Mouse (Mus musculus) right cerebral cortex, adult 18-20 months (tissue): ENCODE results near the gene 9430015G10Rik.
A peak's percentile ranks its signal among the peaks of the same experiment; 100 is the strongest.
"Not testable (repeated sequence)": the region's sequence is repeated elsewhere in the genome, so short reads cannot be mapped to it uniquely, and the experiment has no call there.

Source experiments
- DNase-seq: peaks from one replicate; pipeline ENCODE4 v3.0.0; 2022; ENCODE audit warnings: mixed read lengths

The 9430015G10Rik gene

DNA sequence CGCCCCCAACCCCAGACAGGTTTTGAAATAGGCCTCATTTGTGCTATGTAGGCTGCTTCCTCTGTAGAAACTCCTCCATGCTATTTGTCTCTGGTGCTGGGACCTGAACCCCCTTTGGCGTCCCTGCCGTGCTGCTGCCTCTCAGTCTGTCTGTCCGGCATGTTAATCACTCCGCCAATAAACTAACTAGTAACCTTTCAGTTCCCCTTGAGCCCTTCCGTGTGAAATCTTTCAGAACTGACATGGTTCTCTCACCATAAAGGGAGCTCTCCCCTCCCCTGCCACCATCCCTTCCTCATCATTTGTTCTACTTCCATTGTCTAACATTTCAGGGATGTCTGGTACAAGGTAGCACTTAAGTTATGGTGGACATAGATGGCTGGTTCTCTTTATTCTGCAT, 10.4 kb upstream of the 9430015G10Rik start:
- no peak for DNase-seq

DNA sequence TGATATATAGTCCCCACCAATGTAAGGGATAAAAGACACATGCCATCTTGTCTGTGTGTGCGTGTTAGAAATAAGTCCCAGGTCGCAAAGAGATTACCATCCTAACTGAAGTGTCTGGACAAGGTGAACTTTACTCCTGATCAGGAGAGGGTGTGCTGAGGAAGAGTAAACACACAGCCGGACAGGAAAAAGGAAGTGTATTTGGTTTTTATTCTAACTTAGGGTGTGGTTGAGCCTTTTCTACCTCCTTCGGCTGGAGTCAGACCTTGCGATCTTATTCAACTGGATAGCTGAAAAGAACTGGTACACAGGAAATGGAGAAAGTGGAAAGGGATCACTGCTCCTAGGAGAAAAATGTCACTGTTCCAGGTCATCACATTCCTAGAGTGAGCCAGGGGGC, 9.3 kb upstream of the 9430015G10Rik start:
- no peak for DNase-seq

DNA sequence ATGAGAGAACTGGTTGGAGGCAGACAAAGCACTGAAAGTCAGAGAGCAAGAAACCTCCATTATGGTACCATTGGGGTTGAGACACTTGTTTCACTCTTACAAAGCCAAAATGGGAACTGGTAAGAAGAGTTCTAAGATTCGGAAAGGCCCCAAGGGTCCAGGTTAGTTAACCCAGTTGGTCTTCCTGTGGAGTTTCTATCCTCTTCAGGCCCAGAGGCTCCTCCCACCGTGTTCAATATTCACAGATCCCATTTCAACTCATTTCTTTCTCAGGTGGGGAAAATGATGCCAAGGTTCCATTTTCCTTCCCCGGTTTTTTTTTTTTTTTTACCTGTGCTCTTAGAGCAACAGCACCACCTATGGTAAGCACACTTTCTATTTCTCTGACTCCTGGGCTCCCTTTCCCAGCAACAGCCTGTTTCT, 8.3 kb upstream of the 9430015G10Rik start:
- no peak for DNase-seq

DNA sequence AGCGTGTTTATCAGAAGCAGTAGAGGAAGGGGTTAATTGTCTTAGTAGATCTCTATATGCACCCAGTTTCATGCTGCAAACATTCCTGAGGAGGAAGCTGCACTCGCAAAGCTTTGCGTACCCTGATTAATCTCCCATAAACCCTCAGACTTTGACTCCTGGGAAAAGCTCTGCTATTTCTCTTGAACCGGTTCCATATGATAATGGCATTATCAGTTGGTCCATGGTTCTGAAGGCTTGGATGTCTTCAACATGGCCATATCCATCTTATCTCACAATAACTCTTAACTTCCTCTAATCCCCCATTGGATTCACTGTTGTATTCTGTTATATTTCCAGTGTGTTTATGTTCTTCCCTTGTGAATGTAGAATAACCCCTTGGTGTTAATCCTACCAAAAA, 6.4 kb upstream of the 9430015G10Rik start:
- DNase-seq: no peak

DNA sequence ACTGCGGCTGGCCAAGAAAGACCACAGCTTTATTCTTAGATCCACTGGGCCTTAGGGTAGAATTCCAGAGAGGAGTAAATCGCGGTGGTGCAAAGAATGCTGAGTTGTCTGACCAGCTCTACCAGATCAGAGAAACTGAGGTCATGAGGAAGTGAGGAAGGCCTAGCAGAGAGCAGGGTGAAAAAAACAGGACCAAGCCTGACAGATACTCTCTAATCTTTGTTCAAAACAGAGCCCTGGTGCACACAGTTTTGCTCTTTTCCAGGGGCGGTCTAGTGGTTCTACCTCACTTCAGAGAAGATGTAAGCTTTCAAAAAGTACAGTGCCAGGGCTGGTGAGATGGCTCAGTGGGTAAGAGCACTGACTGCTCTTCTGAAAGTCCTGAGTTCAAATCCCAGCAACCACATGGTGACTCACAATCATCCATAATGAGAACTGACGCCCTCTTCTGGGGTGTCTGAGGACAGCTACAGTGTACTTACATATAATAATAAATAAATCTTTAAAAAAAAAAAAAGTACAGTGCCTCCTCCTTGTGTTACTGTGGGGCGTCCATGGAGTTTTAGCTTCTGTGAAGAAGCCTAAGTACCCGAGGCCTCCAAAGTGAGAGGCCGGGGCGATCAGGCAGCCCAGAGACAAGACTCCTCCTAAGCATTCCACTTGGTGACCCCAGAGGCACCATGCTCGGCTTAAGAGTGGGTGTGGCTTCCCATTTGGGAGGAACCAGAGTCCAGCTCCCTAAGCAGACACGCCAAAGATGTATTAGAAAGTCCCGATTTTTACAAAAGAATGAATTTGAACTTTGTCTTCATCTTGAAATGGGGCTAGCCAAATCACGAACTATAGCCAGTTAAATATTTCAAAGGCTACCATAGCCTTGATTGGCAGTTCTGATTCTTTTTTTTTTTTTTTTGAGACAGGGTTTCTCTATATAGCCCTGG, 906 bp upstream of the 9430015G10Rik start:
- DNase-seq: peak; percentile 20

- DNase-seq: no peak
Measured at GRCm38 (mm10) chr4:156124077-156124476, 14.3 kb downstream of the 9430015G10Rik start.

DNA sequence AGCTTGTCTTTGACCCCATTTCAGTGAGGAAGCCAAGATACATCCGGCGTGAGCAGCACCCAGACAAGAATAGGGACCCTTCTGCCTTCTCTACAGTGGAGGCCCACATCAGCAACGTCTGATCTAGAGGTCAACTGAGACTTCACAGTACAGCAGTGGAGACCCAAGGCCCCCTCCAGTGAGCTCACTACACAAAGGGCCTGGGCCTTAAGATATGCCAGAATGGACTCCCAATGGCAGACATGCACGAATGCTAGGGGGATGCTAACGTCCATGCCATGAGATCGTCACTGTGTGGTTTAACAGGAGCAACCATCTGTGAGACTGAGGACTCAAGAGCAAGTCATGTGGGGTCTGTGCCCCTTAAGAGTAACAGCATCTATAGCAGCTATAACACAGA, 15.6 kb downstream of the 9430015G10Rik start:
- no peak for DNase-seq

GRCm38 (mm10) chr4:156126841-156127240, 17.1 kb downstream of the 9430015G10Rik start:
- no peak for DNase-seq

- no peak for DNase-seq
Measured at GRCm38 (mm10) chr4:156128746-156129145, 19.0 kb downstream of the 9430015G10Rik start.

GRCm38 (mm10) chr4:156130436-156130835, 20.7 kb downstream of the 9430015G10Rik start, which contains the start of gene Rnf223:
Gene Rnf223 (plus strand): TSS chr4:156130513.
- no peak for DNase-seq

DNA sequence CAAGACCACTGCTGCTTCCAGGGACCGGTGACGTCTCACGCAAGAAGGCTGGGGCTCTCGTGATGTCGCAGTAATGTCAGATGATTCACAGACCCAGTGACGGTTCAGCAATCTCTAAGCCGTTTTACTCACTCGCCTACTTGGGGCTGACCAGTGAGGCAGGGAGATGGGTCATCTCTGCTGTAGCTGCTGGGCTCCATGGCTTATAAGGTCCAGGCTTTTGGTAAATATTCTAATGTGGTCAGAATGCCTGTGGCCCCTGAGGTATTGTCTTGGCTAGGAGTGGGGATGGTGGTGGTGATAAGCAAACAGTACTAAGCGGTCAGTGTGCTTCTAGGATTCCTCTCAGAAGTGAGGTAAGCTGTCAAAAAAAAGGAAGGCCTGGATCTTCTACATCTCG, 21.2 kb downstream of the 9430015G10Rik start:
- DNase-seq: no peak

GRCm38 (mm10) chr4:156133334-156133733, 23.6 kb downstream of the 9430015G10Rik start:
- DNase-seq: no peak

GRCm38 (mm10) chr4:156133943-156134605, 24.3 kb downstream of the 9430015G10Rik start:
- DNase-seq: no peak

DNA sequence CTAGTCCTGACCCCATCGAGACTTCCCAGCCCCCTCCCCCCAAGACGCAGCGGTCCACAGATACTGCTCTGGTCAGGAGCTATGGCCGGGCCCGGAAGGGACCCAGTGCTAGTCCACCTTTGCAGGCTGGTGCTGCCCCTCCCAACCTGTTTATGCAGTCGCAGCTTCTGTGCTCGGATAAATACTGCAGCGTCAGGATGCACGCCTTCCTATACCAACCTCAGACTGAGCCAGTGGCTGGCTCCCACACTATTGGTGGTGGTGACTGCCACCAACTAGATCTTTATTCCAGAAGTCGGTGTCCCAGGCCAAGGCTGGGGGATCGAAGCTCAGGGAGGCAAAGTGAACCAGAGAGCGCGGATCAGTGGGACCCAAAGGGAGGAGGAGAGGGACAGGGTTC, 25.3 kb downstream of the 9430015G10Rik start:
- no peak for DNase-seq

GRCm38 (mm10) chr4:156135801-156136200, 26.0 kb downstream of the 9430015G10Rik start:
- no peak for DNase-seq

GRCm38 (mm10) chr4:156136285-156137100, 26.7 kb downstream of the 9430015G10Rik start:
- DNase-seq: no peak

DNA sequence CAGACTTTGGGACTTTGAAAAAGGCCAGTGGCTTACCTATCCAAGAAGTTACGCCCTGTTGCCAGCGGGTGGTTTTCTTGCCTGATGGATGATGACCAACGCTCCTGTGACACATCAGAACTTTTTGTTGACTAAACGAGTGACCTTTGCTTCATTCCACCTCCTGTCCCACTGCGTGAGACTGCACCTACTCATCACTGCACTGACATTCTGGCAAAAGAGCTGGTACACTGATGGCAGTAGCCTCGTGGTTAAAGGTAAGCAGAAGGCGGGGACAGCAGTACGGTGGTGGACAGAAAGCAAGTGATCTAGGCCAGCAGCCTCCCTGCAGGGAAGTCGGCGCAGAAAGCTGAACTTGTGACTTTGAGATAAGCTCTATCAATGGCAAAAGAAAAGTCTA, 41.1 kb downstream of the 9430015G10Rik start:
- DNase-seq: not testable (repeated sequence)

DNA sequence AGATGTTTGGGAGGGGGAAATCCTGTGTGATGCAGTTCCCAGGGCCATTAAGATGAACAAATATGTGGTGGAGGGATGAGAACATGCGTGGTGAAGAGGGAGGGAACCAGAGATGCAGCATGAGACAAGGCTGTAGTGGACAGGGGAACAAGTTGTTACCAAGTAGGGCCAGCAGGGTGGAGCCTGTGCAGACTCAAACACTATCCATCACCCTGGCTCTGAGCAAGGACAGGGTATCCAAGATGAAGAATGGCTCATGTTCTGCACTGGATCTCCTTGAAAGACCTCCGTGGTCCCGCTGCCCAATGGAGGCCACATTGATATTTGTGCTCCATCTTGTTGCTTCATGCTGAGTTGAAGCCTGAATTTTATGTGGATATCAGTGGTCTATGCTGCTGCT, 45.0 kb downstream of the 9430015G10Rik start:
- no peak for DNase-seq

- no peak for DNase-seq
Measured at GRCm38 (mm10) chr4:156166477-156166876, 56.7 kb downstream of the 9430015G10Rik start.

DNA sequence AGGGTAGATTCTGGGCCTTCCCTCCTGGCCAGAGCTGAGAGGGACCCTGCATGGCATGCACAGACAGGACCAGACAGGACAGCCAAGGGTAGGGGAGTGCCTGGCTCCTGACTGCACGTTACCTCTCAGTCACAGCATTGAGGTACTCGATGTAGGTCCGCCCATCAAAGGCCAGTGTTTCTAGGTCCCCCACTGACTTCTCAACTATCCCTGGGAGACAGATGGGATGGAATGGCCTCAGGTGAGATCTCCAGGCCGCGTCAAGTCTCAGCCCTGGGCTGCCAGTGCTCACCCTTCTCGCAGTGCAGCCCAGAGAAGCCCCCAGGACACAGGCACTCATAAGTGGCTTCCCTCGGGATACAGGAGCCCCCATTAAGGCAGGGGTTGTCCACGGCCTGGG, 58.8 kb downstream of the 9430015G10Rik start:
- no peak for DNase-seq

DNA sequence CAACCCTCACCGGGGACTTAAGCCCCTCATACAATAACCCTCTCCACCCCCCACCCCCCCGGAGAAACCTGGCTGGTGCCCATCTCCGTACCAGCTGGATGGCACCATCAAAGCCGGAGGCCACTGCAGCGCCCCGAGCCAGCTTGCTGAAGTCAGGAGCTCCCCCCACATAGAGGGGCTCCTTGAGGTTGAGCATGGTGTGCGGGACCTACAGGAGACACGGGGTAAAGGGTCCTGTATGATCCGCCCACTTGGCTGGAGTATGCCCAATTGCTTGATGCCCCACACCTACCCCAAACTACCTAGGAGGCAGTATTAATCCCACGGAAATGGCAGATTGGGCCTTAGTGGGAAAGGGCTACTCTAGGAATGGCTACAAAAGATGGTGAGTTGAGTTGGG, 59.3 kb downstream of the 9430015G10Rik start:
- no peak for DNase-seq

- no peak for DNase-seq
Measured at GRCm38 (mm10) chr4:156171828-156172227, 62.0 kb downstream of the 9430015G10Rik start.
